Mouse (Mus musculus): Measurements from ENCODE around the gene Rbms2. TPM values are rescaled to one million over a fixed set of nuclear protein-coding genes. Genes with fewer than 3 reads are reported as not detected.
A peak's percentile ranks its signal among the peaks of the same experiment; 100 is the strongest.

Gene Rbms2
- polyA plus RNA-seq, 1 experiment from 2014 or later: 37.7 TPM

DNA sequence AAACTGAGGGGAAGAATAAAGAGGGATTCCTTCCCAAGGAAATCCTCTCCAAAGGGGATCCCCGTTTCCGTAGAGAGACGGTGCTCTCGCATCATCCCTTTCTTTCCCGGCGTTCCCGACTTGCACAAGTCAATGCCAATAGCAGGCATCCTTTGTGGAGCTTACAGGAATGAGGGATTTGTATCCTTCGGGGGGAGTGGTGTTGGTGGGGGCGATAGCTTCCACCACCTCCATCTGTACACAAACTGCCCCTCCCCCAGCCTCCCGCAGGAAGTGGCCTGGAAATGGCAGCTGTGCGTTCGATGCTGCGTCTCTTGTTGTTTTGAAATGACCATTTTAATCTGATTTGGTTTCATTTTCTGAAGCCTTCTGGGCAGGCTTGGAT, 82.5 kb downstream of the Rbms2 start:
- WGBS: 0% methylated on average over 13 of the region's 13 CpGs
- Histone ChIP-seq H3K9ac (ENCODE audit: low read length) (peak overlapping the region; percentile 89), H3K36me3 (ENCODE audit: control insufficient read depth, insufficient read depth) (peaks cover 2% of the 10 kb centered on the region; the same call in 1 of the 2 replicates), H3K27ac (ENCODE audit: low read length) (peak overlapping the region; percentile 76), H3K4me3 (ENCODE audit: low read length) (peak overlapping the region; percentile 78), H3K9me3 (replicated peaks; ENCODE audit: control insufficient read depth, low read length) (no peaks in the 10 kb centered on the region), H3K27me3 (ENCODE audit: control insufficient read depth, insufficient read depth, low read length) (no peaks in the 10 kb centered on the region), H3K4me2 (ENCODE audit: low read depth, low read length) (peak overlapping the region; percentile 91), H3K4me1 (ENCODE audit: control insufficient read depth, insufficient read depth, low read length) (peaks cover 30% of the 10 kb centered on the region)
- no peak for ATAC-seq (replicated peaks; ENCODE audit: extremely low read depth, insufficient read depth, low FRiP score)

DNA sequence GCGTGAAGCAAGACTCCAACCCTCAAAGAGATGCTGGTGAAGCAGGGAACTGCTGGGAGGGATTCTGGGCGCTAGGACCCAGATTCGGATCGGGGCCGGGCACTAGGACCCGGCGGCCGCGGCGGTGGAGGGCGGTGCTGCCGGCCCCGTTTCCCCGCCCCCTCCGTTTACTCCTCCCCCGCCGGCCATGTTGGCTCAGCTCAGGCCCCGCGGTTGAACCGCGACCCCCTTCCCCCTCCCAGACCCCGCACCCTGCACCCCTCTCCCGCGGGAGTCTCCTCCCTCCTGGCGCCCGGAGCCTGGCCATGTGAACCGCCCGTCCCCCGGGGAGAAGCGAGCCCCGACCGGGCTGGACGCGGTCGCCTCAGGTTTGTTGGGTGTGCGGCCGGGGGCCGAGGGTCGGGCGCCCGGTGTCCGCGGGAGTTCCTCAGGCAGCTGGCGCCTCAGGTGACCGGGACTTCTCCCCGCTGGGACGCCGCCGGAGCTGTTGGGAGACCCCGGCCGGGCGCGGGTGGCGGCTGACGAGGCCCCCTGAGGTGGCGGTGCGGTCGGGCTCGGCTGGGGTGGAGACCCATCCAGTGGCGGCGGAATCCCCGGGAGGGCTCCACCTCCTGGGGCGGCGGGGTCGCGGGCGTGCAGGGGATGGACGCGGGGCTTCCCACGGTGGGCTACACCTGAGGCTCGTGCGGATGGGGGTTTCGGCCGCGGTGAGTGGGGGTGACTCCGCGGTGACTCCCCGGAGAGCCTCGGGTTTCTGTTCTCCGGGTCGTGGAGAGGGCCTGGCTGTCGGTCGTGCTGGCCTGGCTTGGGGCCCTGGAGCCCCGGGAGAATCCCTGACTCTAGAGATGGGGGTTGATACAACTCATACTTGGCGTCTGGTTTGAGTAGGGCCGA, 83.2 kb downstream of the Rbms2 start:
- under 1% methylated on average over 86 of the region's 86 CpGs for WGBS
- ATAC-seq (replicated peaks; ENCODE audit: extremely low read depth, insufficient read depth, low FRiP score): peak; percentile 64

DNA sequence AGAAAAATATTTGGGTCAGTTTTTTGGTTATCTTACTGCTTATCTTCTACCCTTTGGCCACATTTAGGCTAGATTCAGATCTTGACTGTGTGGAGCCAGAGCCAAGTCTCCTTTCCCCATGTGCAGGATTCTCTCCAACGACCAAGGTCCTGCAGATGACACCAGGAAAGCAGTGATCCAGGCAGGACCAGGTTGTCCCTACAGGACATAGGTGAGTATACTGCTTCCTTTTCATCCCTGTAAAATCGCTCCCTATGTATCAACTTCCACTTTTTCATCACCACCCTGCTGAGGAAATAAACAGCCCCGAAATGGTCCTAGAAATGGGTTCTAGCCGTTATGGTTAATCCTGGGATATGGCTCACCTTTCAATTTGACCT, 83.8 kb downstream of the Rbms2 start:
- Histone ChIP-seq H3K9ac (ENCODE audit: low read length) (no peak overlapping the region), H3K4me3 (ENCODE audit: low read length) (peak overlapping the region; percentile 78), H3K27me3 (ENCODE audit: control insufficient read depth, insufficient read depth, low read length) (no peaks in the 10 kb centered on the region), H3K27ac (ENCODE audit: low read length) (no peak overlapping the region), H3K9me3 (replicated peaks; ENCODE audit: control insufficient read depth, low read length) (no peaks in the 10 kb centered on the region), H3K36me3 (ENCODE audit: control insufficient read depth, insufficient read depth) (peaks cover 2% of the 10 kb centered on the region; the same call in 1 of the 2 replicates), H3K4me2 (ENCODE audit: low read depth, low read length) (peak overlapping the region; percentile 20; the same call in 1 of the 2 replicates), H3K4me1 (ENCODE audit: control insufficient read depth, insufficient read depth, low read length) (peaks cover 38% of the 10 kb centered on the region)
- ATAC-seq (replicated peaks; ENCODE audit: extremely low read depth, insufficient read depth, low FRiP score): no peak
- 20% methylated on average over 4 of the region's 4 CpGs for WGBS

More for the DNA sequence above, 83.2 kb downstream of the Rbms2 start:
- Histone ChIP-seq H3K4me1 (ENCODE audit: control insufficient read depth, insufficient read depth, low read length) (peaks cover 32% of the 10 kb centered on the region), H3K27ac (ENCODE audit: low read length) (peak overlapping the region; percentile 76), H3K9me3 (replicated peaks; ENCODE audit: control insufficient read depth, low read length) (no peaks in the 10 kb centered on the region), H3K4me3 (ENCODE audit: low read length) (peak overlapping the region; percentile 78), H3K4me2 (ENCODE audit: low read depth, low read length) (peak overlapping the region; percentile 91), H3K36me3 (ENCODE audit: control insufficient read depth, insufficient read depth) (peaks cover 2% of the 10 kb centered on the region; the same call in 1 of the 2 replicates), H3K9ac (ENCODE audit: low read length) (peak overlapping the region; percentile 89), H3K27me3 (ENCODE audit: control insufficient read depth, insufficient read depth, low read length) (no peaks in the 10 kb centered on the region)

DNA sequence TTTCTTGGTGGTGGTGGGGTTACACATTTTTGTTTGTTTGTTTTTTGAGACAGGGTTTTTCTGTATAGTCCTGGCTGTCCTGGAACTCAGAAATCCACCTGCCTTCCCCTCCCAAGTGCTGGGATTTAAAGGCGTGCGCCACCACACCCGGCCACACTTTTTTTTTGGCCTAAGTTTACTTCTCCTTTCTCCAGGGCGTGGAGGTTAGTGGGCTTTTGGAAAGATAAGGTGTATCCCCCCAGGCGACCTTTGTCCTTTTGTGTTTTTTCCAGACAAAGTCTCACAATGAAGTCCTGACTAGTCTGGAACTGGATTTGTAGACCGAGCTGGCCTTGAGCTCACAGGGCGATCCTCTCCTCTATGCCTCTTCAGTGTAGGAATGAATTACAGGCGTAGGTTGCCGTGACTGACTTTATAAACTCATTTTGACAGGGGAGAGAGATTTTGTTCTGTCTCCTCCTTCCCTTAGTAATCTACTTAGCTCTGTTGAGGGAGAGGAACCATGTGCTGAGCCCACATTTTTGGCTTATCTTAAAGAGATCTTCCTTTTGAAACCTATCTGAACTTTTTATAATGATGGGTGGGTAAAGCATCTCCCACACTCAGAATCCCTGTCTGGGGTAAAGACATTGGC, 85.0 kb downstream of the Rbms2 start:
- Histone ChIP-seq H3K27ac (ENCODE audit: low read length) (peak overlapping the region; percentile 30; the same call in 1 of the 2 replicates), H3K27me3 (ENCODE audit: control insufficient read depth, insufficient read depth, low read length) (no peaks in the 10 kb centered on the region), H3K4me3 (ENCODE audit: low read length) (peak overlapping the region; percentile 47), H3K9ac (ENCODE audit: low read length) (peak overlapping the region; percentile 87; the same call in 1 of the 2 replicates), H3K4me1 (ENCODE audit: control insufficient read depth, insufficient read depth, low read length) (peaks cover 42% of the 10 kb centered on the region), H3K4me2 (ENCODE audit: low read depth, low read length) (peak overlapping the region; percentile 86), H3K9me3 (replicated peaks; ENCODE audit: control insufficient read depth, low read length) (no peaks in the 10 kb centered on the region), H3K36me3 (ENCODE audit: control insufficient read depth, insufficient read depth) (peaks cover 3% of the 10 kb centered on the region)
- no peak for ATAC-seq (replicated peaks; ENCODE audit: extremely low read depth, insufficient read depth, low FRiP score)
- WGBS: 38% methylated on average over 9 of the region's 9 CpGs

DNA sequence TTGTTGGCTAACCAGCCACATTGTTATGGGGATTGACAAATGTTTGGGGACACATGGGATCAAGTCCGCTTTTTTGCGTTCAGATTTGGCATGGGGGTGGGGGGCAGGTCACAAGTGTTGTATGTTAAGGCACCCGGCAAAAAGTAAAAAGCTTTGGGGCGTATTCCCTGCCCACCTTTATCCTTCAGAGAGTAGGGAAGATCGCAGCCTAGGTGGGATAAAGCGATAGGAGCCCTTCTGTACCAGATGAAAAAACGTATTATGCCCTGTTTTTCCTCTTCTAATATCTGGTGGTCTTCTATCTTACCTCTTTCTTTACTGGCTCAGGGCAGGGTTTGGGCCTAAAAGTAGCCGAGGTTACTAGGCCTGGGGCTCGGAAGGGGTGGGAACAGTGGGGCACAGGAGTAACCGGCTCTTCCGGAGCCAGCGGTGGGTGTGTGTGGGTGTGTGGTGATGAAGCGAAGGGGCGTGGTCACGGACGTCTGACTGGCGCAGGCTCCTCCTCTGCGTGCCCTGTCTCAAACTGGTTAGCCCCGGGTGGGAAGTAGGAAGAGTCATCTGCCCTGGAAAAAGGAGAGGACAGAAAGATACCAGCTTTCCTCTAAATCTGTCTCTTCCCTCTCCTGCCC, 85.6 kb downstream of the Rbms2 start:
- Histone ChIP-seq H3K9me3 (replicated peaks; ENCODE audit: control insufficient read depth, low read length) (no peaks in the 10 kb centered on the region), H3K4me2 (ENCODE audit: low read depth, low read length) (peak overlapping the region; percentile 86), H3K4me3 (ENCODE audit: low read length) (peak overlapping the region; percentile 47), H3K4me1 (ENCODE audit: control insufficient read depth, insufficient read depth, low read length) (peaks cover 42% of the 10 kb centered on the region), H3K27me3 (ENCODE audit: control insufficient read depth, insufficient read depth, low read length) (no peaks in the 10 kb centered on the region), H3K36me3 (ENCODE audit: control insufficient read depth, insufficient read depth) (peaks cover 10% of the 10 kb centered on the region), H3K27ac (ENCODE audit: low read length) (peak overlapping the region; percentile 97), H3K9ac (ENCODE audit: low read length) (peak overlapping the region; percentile 87)
- 9% methylated on average over 19 of the region's 19 CpGs for WGBS
- ATAC-seq (replicated peaks; ENCODE audit: extremely low read depth, insufficient read depth, low FRiP score): peak; percentile 56

DNA sequence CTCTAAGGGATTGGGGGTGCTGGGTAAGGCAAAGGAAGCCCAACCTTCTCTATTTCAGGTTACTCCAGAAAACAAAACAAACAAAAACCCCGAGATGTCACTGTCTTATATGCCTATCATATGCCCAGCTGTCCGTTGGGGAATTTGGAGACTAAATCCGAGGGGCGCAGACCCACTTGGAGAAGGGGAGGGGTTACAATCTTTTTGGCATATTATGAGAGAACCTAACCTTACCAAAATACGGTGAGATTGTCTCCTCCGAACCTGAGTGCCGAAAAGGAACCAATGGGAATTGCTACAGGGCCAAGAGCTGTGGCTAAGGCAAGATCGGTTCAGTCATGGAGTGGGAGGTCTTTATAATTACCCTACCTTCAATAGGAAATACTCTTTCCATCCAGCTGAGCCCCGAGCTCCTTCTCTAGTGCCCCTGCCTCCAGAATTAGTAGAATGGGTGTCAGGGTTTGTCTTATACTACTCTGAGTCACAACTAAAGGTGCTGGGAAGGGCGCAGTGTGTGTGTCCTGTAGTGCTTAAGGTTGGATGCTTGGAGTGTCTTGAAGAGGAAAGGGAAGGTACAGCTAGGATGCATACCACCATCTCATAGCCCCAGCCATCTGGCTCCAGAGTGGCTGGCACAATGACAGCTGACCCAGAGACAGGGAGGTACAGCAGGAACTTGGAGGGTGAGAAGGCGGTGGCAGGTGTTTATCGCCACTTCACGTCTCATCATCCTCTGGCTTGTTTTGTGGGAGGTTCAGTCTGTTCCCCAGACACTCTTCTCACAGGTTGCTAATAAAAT, 86.4 kb downstream of the Rbms2 start:
- peak overlapping the region; percentile 97 for H3K27ac ChIP-seq (ENCODE audit: low read length)
- H3K36me3 ChIP-seq (ENCODE audit: control insufficient read depth, insufficient read depth): peaks cover 17% of the 10 kb centered on the region
- H3K9ac ChIP-seq (ENCODE audit: low read length): peak overlapping the region; percentile 87
- peak overlapping the region; percentile 86 for H3K4me2 ChIP-seq (ENCODE audit: low read depth, low read length)
- 25% methylated on average over 13 of the region's 13 CpGs for WGBS
- H3K27me3 ChIP-seq (ENCODE audit: control insufficient read depth, insufficient read depth, low read length): no peaks in the 10 kb centered on the region
- no peaks in the 10 kb centered on the region for H3K9me3 ChIP-seq (replicated peaks; ENCODE audit: control insufficient read depth, low read length)
- H3K4me1 ChIP-seq (ENCODE audit: control insufficient read depth, insufficient read depth, low read length): peaks cover 47% of the 10 kb centered on the region
- H3K4me3 ChIP-seq (ENCODE audit: low read length): peak overlapping the region; percentile 79
- no peak for ATAC-seq (replicated peaks; ENCODE audit: extremely low read depth, insufficient read depth, low FRiP score)

DNA sequence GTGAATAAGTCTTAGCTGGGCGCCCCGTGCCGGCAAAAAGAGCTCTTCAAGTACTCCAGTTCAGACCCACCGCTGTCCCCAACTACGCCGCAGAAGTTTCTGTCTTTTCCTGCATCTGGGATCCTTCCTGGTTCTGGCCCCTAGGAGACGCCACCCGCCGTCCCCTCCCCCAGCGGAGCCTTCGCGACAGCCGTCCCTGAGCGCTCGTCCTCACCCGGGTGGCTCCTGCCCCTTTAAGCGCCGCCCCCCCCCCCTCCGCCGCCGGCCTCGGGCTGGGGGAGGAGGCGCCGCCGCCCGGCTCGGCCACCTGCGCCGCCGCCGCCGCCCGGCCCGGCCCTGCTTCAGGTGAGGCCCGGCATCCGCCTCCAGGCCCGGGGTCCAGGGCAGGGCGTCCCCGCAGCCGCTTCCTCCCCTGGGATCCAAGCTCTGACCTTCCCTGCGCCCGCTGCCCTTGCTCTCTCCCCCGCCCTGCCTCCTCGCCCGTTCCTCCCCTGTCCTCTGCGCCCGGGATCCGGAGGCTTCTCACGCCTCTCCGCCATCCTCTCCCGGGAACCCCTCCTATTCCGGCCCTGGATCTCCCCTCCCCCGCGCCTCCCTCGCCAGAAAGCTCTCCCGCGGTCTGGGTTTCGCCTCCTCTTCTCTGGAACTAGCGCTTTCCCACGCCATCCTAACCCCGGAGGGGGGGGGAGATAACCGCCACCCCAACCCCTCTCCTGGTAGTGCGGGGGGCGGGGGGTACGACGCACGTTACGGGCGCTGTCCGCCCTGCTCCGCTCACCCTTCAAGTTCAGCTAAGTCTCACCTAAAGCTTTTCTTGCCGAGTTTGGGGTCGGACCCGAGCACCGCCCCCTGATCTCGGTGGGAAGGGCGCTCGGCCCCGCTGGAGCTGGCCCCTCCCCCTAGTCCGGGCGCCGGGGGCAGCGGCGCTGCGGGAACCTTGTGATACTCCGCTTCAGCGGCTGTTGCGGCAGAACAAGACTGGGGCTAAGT, 87.3 kb downstream of the Rbms2 start:
- Histone ChIP-seq H3K9me3 (replicated peaks; ENCODE audit: control insufficient read depth, low read length) (no peaks in the 10 kb centered on the region), H3K9ac (ENCODE audit: low read length) (peak overlapping the region; percentile 87), H3K4me2 (ENCODE audit: low read depth, low read length) (peak overlapping the region; percentile 86), H3K27ac (ENCODE audit: low read length) (peak overlapping the region; percentile 97), H3K4me1 (ENCODE audit: control insufficient read depth, insufficient read depth, low read length) (peaks cover 41% of the 10 kb centered on the region), H3K27me3 (ENCODE audit: control insufficient read depth, insufficient read depth, low read length) (no peaks in the 10 kb centered on the region), H3K4me3 (ENCODE audit: low read length) (peak overlapping the region; percentile 79), H3K36me3 (ENCODE audit: control insufficient read depth, insufficient read depth) (peaks cover 26% of the 10 kb centered on the region)
- ATAC-seq (replicated peaks; ENCODE audit: extremely low read depth, insufficient read depth, low FRiP score): peak; percentile 61
- under 1% methylated on average over 84 of the region's 88 CpGs for WGBS
